Mouse (Mus musculus) myocyte (in vitro differentiated cells): ENCODE measurements around the gene Cdhr3.

Experiments
- MAX ChIP-seq: IDR thresholded peaks from one replicate; pipeline ENCODE4 v1.6.1; 2011; ENCODE audit warnings: low read depth, mild to moderate bottlenecking, control low read depth
- POLR2A ChIP-seq: IDR thresholded peaks from one replicate; pipeline ENCODE4 v1.6.1; 2011; ENCODE audit warnings: low read depth, mild to moderate bottlenecking, control low read depth, moderate library complexity; ENCODE audit not compliant: insufficient read length

DNA sequence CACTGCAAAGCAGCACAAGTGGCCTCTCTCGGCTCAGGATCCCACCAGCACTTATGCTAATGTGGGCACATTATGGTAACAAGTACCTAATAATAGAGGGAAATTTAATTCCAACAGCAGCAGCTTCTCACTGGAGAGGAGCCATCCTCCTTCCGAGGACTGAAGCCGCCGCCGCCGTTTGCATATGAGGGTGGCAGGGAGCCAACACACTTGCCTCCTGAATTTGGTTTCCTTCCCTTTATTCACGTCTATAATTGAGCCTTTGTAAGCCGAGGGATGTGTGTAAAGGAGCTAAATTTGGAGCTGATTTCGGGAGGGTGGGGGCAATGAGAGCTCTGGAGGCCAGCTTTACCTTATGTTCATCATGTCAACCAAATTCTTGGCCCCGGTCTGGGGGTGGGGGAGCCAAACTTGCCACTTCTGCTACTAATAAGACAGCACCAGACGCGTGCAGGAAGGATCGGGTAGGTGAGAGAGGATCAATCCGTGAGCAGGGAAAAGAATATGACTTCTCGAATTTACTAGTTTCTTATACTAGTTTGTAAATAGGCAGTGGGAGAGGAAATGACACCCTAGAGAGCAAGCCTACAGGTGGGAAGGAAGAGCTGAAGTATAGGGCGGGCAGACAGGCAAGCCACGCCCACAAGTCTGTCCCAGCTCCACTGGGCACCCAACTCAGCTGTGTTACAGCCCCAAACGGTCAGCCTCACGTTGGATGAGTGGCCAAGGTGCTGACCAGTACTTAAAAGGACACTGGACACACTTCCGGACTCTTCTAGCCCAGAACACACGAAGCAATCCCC is 56.8 kb downstream of the Cdhr3 start:
- no peak for TF ChIP-seq MAX
- TF ChIP-seq POLR2A = no peak
